Mouse (Mus musculus): ENCODE measurements at regions not wholly inside any gene's neighbourhood (a gene's known extent, or its start where the extent isn't known, plus 50 kb on each side); places are given as distances from the start of the nearest gene placed in this dataset.

GRCm38 (mm10) chr14:81456396-81456795 lies 1472.5 kb downstream of the Olfm4 start:
- DNase-seq (ENCODE audit: low spot score in 2 of 2) = no peak

- DNase-seq (ENCODE audit: low spot score in 2 of 2) = no peak
These were observed 1495.4 kb downstream of the Olfm4 start for GRCm38 (mm10) chr14:81479261-81479660.

GRCm38 (mm10) chr14:81483594-81483993 lies 1499.7 kb downstream of the Olfm4 start:
- DNase-seq (ENCODE audit: low spot score in 2 of 2) = peak; percentile 2 to 4

GRCm38 (mm10) chr14:81508934-81509333 lies 1525.1 kb downstream of the Olfm4 start:
- no peak for DNase-seq (ENCODE audit: low spot score in 2 of 2)

All from right cerebral cortex, adult 2 months (tissue).